Mouse (Mus musculus) C2C12 (cell line): ENCODE data around the gene Apol11b. TPM values are rescaled to one million over a fixed set of nuclear protein-coding genes. Genes with fewer than 3 reads are reported as not detected.
"Not testable (repeated sequence)": the region's sequence is repeated elsewhere in the genome, so short reads cannot be mapped to it uniquely, and the experiment has no call there.

ENCODE experiments used
- H3K27me3 ChIP-seq: one replicate; pipeline ENCODE4 v1.6.1; 2011; ENCODE audit not compliant: control insufficient read depth, insufficient read depth, insufficient read length
- H3K36me3 ChIP-seq: one replicate; pipeline ENCODE4 v1.6.1; 2011; ENCODE audit not compliant: control insufficient read depth, insufficient read depth
- H3K4me3 ChIP-seq: one replicate; pipeline ENCODE4 v1.5.1; 2011; ENCODE audit warnings: mild to moderate bottlenecking, control low read depth; ENCODE audit not compliant: poor library complexity, insufficient read depth, severe bottlenecking
- H3K79me2 ChIP-seq: one replicate; pipeline ENCODE4 v1.6.1; 2011; ENCODE audit not compliant: control insufficient read depth, insufficient read depth
- H3K79me3 ChIP-seq: one replicate; pipeline ENCODE4 v1.6.1; 2011; ENCODE audit warnings: low read depth, control low read depth
- H3ac ChIP-seq: one replicate; pipeline ENCODE3; 2011; ENCODE audit warnings: low read depth; ENCODE audit not compliant: control insufficient read depth, insufficient read length
- long read RNA-seq, 2 experiments: library from polyadenylated mRNA; unstranded; transcript quantifications; one replicate each; pipeline ENCODE4 v2.0.0; 2019 to 2020
- polyA plus RNA-seq: library from polyadenylated mRNA; unstranded; fragments of >200 nt; fragmentation: generic; extraction: Trizol; gene quantifications from one replicate; pipeline ENCODE4 v1.2.1, GENCODE M21; 2012; ENCODE audit warnings: missing spikeins

Apol11b gene
- 0.02 TPM for polyA plus RNA-seq
- long read RNA-seq, experiment 1 = 0 reads
- long read RNA-seq, experiment 2 = 0 reads

GRCm38 (mm10) chr15:77643176-77643575, at the start of gene Apol11b:
Apol11b (minus strand) TSS chr15:77643286.
- H3K4me3 ChIP-seq, H3K79me2 ChIP-seq, H3K79me3 ChIP-seq, H3ac ChIP-seq, H3K36me3 ChIP-seq: not testable (repeated sequence)
- peaks cover 19% of the 10 kb centered on the region for H3K27me3 ChIP-seq

GRCm38 (mm10) chr15:77691532-77692311, 48.6 kb upstream of the Apol11b start:
- not testable (repeated sequence) for H3K79me2 ChIP-seq, H3K27me3 ChIP-seq, H3K4me3 ChIP-seq, H3K36me3 ChIP-seq, H3ac ChIP-seq, H3K79me3 ChIP-seq

GRCm38 (mm10) chr15:77683944-77684343, 40.9 kb upstream of the Apol11b start:
- not testable (repeated sequence) for H3K79me3 ChIP-seq, H3K79me2 ChIP-seq, H3K36me3 ChIP-seq, H3K4me3 ChIP-seq, H3K27me3 ChIP-seq, H3ac ChIP-seq

GRCm38 (mm10) chr15:77674081-77674480, 31.0 kb upstream of the Apol11b start:
- not testable (repeated sequence) for H3K79me3 ChIP-seq, H3K27me3 ChIP-seq, H3K4me3 ChIP-seq, H3K79me2 ChIP-seq, H3K36me3 ChIP-seq, H3ac ChIP-seq

- not testable (repeated sequence) for H3K79me3 ChIP-seq, H3K4me3 ChIP-seq, H3ac ChIP-seq, H3K79me2 ChIP-seq, H3K36me3 ChIP-seq
- peaks cover 15% of the 10 kb centered on the region for H3K27me3 ChIP-seq
Measured at GRCm38 (mm10) chr15:77661841-77662240, 18.8 kb upstream of the Apol11b start.

GRCm38 (mm10) chr15:77659773-77660172, 16.7 kb upstream of the Apol11b start:
- H3K4me3 ChIP-seq, H3K79me3 ChIP-seq, H3K79me2 ChIP-seq, H3K36me3 ChIP-seq, H3ac ChIP-seq: not testable (repeated sequence)
- H3K27me3 ChIP-seq = peaks cover 22% of the 10 kb centered on the region

- H3K36me3 ChIP-seq, H3ac ChIP-seq, H3K79me3 ChIP-seq, H3K4me3 ChIP-seq, H3K79me2 ChIP-seq: not testable (repeated sequence)
- H3K27me3 ChIP-seq = peaks cover 13% of the 10 kb centered on the region
Measured at GRCm38 (mm10) chr15:77651143-77651542, 8.1 kb upstream of the Apol11b start.

- H3K36me3 ChIP-seq, H3K79me2 ChIP-seq, H3K79me3 ChIP-seq, H3K4me3 ChIP-seq, H3ac ChIP-seq: not testable (repeated sequence)
- H3K27me3 ChIP-seq = peaks cover 35% of the 10 kb centered on the region
Measured at GRCm38 (mm10) chr15:77629822-77630221, 13.3 kb downstream of the Apol11b start.

- H3K36me3 ChIP-seq, H3K4me3 ChIP-seq, H3ac ChIP-seq, H3K79me2 ChIP-seq, H3K79me3 ChIP-seq: not testable (repeated sequence)
- peaks cover 36% of the 10 kb centered on the region for H3K27me3 ChIP-seq
Measured at GRCm38 (mm10) chr15:77628647-77629046, 14.4 kb downstream of the Apol11b start.

GRCm38 (mm10) chr15:77626471-77626870, 16.6 kb downstream of the Apol11b start:
- H3K4me3 ChIP-seq, H3ac ChIP-seq, H3K79me3 ChIP-seq, H3K79me2 ChIP-seq, H3K36me3 ChIP-seq: not testable (repeated sequence)
- peaks cover 17% of the 10 kb centered on the region for H3K27me3 ChIP-seq
